13 mouse cellular contexts compared by ENCODE assay signal in genomic region chr4:128753571-128753970, GRCm38 (mm10). TPM values are rescaled to one million over a fixed set of nuclear protein-coding genes. Genes with fewer than 3 reads are reported as not detected.
"Had no signal": no experiment of that assay in that cellular context is flagged by ENCODE, and none has a peak within 500 bp of the region (broad histone marks: within the 10 kb centered on the region; RNA-seq: fewer than 3 reads in every experiment).

No protein-coding gene starts in this region.

- H3K27ac ChIP-seq: left cerebral cortex, adult 2 months; limb, embryonic 10.5 days; liver, embryonic 15.5 days; stomach, embryonic 15.5 days had no signal

- DNase-seq: kidney, adult 8-10 months; lung, adult 2 months; lung, postnatal 36 days; right cerebral cortex, postnatal 14 days; thymus, adult 2 months; thymus, postnatal 36 days had no signal

- H3K27me3 ChIP-seq: liver, embryonic 15.5 days; stomach, embryonic 15.5 days had no signal

- ATAC-seq: lung, postnatal 0 days had no signal

- H3K4me2 ChIP-seq: liver, embryonic 11.5 days; liver, embryonic 15.5 days; stomach, embryonic 15.5 days had no signal

- H3K4me3 ChIP-seq: left cerebral cortex, adult 2 months; limb, embryonic 10.5 days; liver, embryonic 15.5 days; stomach, embryonic 15.5 days had no signal

- H3K4me1 ChIP-seq: liver, embryonic 15.5 days; stomach, embryonic 15.5 days had no signal

- H3K9me3 ChIP-seq: limb, embryonic 10.5 days; liver, embryonic 15.5 days; stomach, embryonic 15.5 days had no signal

- H3K9ac ChIP-seq: liver, embryonic 15.5 days; stomach, embryonic 15.5 days had no signal

RNA-seq across cellular contexts. Expression of gene A3galt2, which starts 1.6 kb away (rescaled TPM):
- total RNA-seq: megakaryocyte progenitor cell, adult 5-6 weeks had no signal
- polyA plus RNA-seq: liver, embryonic 15.5 days had no signal
